Mouse (Mus musculus): ENCODE data around the gene Sbds.

The Sbds gene

GRCm38 (mm10) chr5:130255017-130255720, at the start of gene Sbds, which contains the start of gene Tyw1:
TSS of gene Sbds (minus strand) at chr5:130255530.
TSS of gene Tyw1 (plus strand) at chr5:130255619.
- in situ Hi-C loops (cut with MboI): no loop called here

- in situ Hi-C loops (cut with MboI): no loop called here
These were observed 48.3 kb upstream of the Sbds start for GRCm38 (mm10) chr5:130303611-130304010.

- in situ Hi-C loops (cut with MboI): loop anchor here (25.0 kb wide), 1 partner anchor 563 kb away; no protein-coding TSS in a partner anchor
These were observed 44.2 kb upstream of the Sbds start for GRCm38 (mm10) chr5:130299526-130299925.

GRCm38 (mm10) chr5:130298831-130299460, 43.6 kb upstream of the Sbds start:
- in situ Hi-C loops (cut with MboI): loop anchor here (25.0 kb wide), 1 partner anchor 563 kb away; no protein-coding TSS in a partner anchor

GRCm38 (mm10) chr5:130296071-130296470, 40.7 kb upstream of the Sbds start:
- in situ Hi-C loops (cut with MboI): loop anchor here (25.0 kb wide), 1 partner anchor 566 kb away; no protein-coding TSS in a partner anchor

GRCm38 (mm10) chr5:130294598-130294997, 39.3 kb upstream of the Sbds start:
- in situ Hi-C loops (cut with MboI): loop anchor here (25.0 kb wide), 1 partner anchor 568 kb away; no protein-coding TSS in a partner anchor

GRCm38 (mm10) chr5:130293941-130294340, 38.6 kb upstream of the Sbds start:
- in situ Hi-C loops (cut with MboI): loop anchor here (25.0 kb wide), 1 partner anchor 568 kb away; no protein-coding TSS in a partner anchor

GRCm38 (mm10) chr5:130292976-130293375, 37.6 kb upstream of the Sbds start:
- in situ Hi-C loops (cut with MboI): loop anchor here (25.0 kb wide), 1 partner anchor 569 kb away; no protein-coding TSS in a partner anchor

GRCm38 (mm10) chr5:130290775-130291174, 35.4 kb upstream of the Sbds start:
- in situ Hi-C loops (cut with MboI): loop anchor here (25.0 kb wide), 1 partner anchor 572 kb away; no protein-coding TSS in a partner anchor

- in situ Hi-C loops (cut with MboI): loop anchor here (25.0 kb wide), 1 partner anchor 572 kb away; no protein-coding TSS in a partner anchor
These were observed 34.9 kb upstream of the Sbds start for GRCm38 (mm10) chr5:130290242-130290641.

GRCm38 (mm10) chr5:130288106-130288505, 32.8 kb upstream of the Sbds start:
- in situ Hi-C loops (cut with MboI): loop anchor here (25.0 kb wide), 1 partner anchor 574 kb away; no protein-coding TSS in a partner anchor

GRCm38 (mm10) chr5:130283079-130283732, 27.9 kb upstream of the Sbds start:
- in situ Hi-C loops (cut with MboI): loop anchor here (25.0 kb wide), 1 partner anchor 579 kb away; no protein-coding TSS in a partner anchor

- in situ Hi-C loops (cut with MboI): loop anchor here (25.0 kb wide), 1 partner anchor 584 kb away; no protein-coding TSS in a partner anchor
These were observed 22.7 kb upstream of the Sbds start for GRCm38 (mm10) chr5:130278011-130278472.

- in situ Hi-C loops (cut with MboI): loop anchor here (25.0 kb wide), 1 partner anchor 587 kb away; no protein-coding TSS in a partner anchor
These were observed 20.2 kb upstream of the Sbds start for GRCm38 (mm10) chr5:130275509-130275908.

- in situ Hi-C loops (cut with MboI): no loop called here
These were observed 17.7 kb upstream of the Sbds start for GRCm38 (mm10) chr5:130273046-130273445.

GRCm38 (mm10) chr5:130272344-130272743, 17.0 kb upstream of the Sbds start:
- in situ Hi-C loops (cut with MboI): no loop called here

GRCm38 (mm10) chr5:130268976-130269375, 13.6 kb upstream of the Sbds start:
- in situ Hi-C loops (cut with MboI): no loop called here

GRCm38 (mm10) chr5:130267316-130267715, 12.0 kb upstream of the Sbds start:
- in situ Hi-C loops (cut with MboI): no loop called here

GRCm38 (mm10) chr5:130266651-130267050, 11.3 kb upstream of the Sbds start:
- in situ Hi-C loops (cut with MboI): no loop called here

GRCm38 (mm10) chr5:130264433-130265005, 9.2 kb upstream of the Sbds start:
- in situ Hi-C loops (cut with MboI): no loop called here

- in situ Hi-C loops (cut with MboI): no loop called here
These were observed 8.1 kb upstream of the Sbds start for GRCm38 (mm10) chr5:130263454-130263853.
